Mouse (Mus musculus): ENCODE measurements around the gene AI837181.

- TF ChIP-seq CTCF (IDR thresholded peaks at IDR 0.05; ENCODE audit: extremely low read depth, insufficient read depth, insufficient read length, insufficient replicate concordance) (no peak), POLR2A (IDR thresholded peaks at IDR 0.05; ENCODE audit: low read depth, low read length) (no peak)
These were observed 31.4 kb downstream of the AI837181 start for GRCm38 (mm10) chr19:5456241-5456921.
